Mouse (Mus musculus) embryonic facial prominence, embryonic 13.5 days (tissue): ENCODE data around the gene Klk1b1. TPM values are rescaled to one million over a fixed set of nuclear protein-coding genes. Genes with fewer than 3 reads are reported as not detected.
A peak's percentile ranks its signal among the peaks of the same experiment; 100 is the strongest.

Experiments used
- ATAC-seq: fragments of 200-750 bp; cut with Nextera tagmentation; 2 replicates; pipeline ENCODE4 v1.8.0; 2017; ENCODE audit warnings: low read depth; ENCODE audit not compliant: insufficient number of reproducible peaks, insufficient read depth, low FRiP score, low TSS enrichment
- H3K27ac ChIP-seq: fragments of 300-500 bp; sonication (generic); 2 replicates; pipeline ENCODE4 v1.5.1; 2015; ENCODE audit warnings: moderate library complexity, mild to moderate bottlenecking, inconsistent platforms
- H3K27me3 ChIP-seq: fragments of 300-500 bp; sonication (generic); 2 replicates; pipeline ENCODE4 v1.6.1; 2015; ENCODE audit warnings: mild to moderate bottlenecking, inconsistent platforms
- H3K36me3 ChIP-seq: fragments of 300-500 bp; sonication (generic); 2 replicates; pipeline ENCODE4 v1.6.1; 2015; ENCODE audit warnings: mild to moderate bottlenecking, inconsistent platforms
- H3K4me1 ChIP-seq: fragments of 300-500 bp; sonication (generic); 2 replicates; pipeline ENCODE4 v1.6.1; 2015; ENCODE audit warnings: inconsistent platforms
- H3K4me2 ChIP-seq: fragments of 300-500 bp; sonication (generic); 2 replicates; pipeline ENCODE4 v1.6.1; 2015; ENCODE audit warnings: moderate library complexity, mild to moderate bottlenecking, inconsistent platforms
- H3K4me3 ChIP-seq: fragments of 300-500 bp; sonication (generic); 2 replicates; pipeline ENCODE4 v1.5.1; 2015; ENCODE audit warnings: mild to moderate bottlenecking, inconsistent platforms
- H3K9ac ChIP-seq: fragments of 300-500 bp; sonication (generic); 2 replicates; pipeline ENCODE4 v1.6.1; 2015; ENCODE audit warnings: mild to moderate bottlenecking, inconsistent platforms
- H3K9me3 ChIP-seq: fragments of 300-500 bp; sonication (generic); 2 replicates; pipeline ENCODE4 v1.6.1; 2016; ENCODE audit warnings: inconsistent platforms
- WGBS: fragments of 180-500 bp; shearing (Covaris S2); methylation state at CpG from one replicate; pipeline ENCODE4 v1.1.7; 2015; ENCODE audit warnings: mixed read lengths; 5-methylcytosine and 5-hydroxymethylcytosine counted together
- polyA plus RNA-seq: library from polyadenylated mRNA; unstranded; fragments of >200 nt; fragmentation: Nextera tagmentation; extraction: Ambion mirVana; gene quantifications from 2 replicates; pipeline ENCODE4 v1.2.1, GENCODE M21; 2015

Gene Klk1b1
- polyA plus RNA-seq: not detected in 2 replicates

DNA sequence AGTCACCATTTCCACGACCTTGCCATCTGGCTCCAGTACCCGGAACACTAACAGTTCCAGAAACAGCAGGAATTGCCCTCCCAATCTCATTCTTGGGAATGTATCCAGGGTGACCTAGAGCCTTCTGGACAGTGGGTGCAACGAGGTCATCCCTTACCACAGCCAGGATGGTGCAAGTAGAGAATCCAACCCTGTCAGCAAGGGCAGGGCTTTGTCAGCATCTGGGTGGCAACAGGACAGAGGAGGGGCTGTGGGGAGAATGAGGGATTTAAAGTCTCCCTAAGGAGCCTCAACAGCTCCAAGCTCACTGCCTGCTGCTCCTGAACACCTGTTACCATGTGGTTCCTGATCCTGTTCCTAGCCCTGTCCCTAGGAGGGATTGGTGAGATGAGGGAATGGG is at the start of gene Klk1b1:
Gene Klk1b1 (plus strand): TSS at position 301 of the 400 bp plus-strand sequence.
- ATAC-seq: no peak
- H3K36me3 ChIP-seq: no peaks in the 10 kb centered on the region
- H3K27ac ChIP-seq: no peak within 1 kb of the TSS
- H3K9me3 ChIP-seq: no peaks in the 10 kb centered on the region
- no peak within 1 kb of the TSS for H3K4me2 ChIP-seq
- no peaks in the 10 kb centered on the region for H3K27me3 ChIP-seq
- H3K9ac ChIP-seq: no peak within 1 kb of the TSS
- WGBS: 63% methylated on average over 3 of the region's 3 CpGs
- H3K4me1 ChIP-seq: no peaks in the 10 kb centered on the region
- H3K4me3 ChIP-seq: no peak within 1 kb of the TSS

- H3K4me2 ChIP-seq: no peak overlapping the region
- H3K4me3 ChIP-seq: no peak overlapping the region
- H3K9me3 ChIP-seq: no peaks in the 10 kb centered on the region
- no peaks in the 10 kb centered on the region for H3K4me1 ChIP-seq
- no peaks in the 10 kb centered on the region for H3K27me3 ChIP-seq
- no peak overlapping the region for H3K27ac ChIP-seq
- no peak for ATAC-seq
- no peaks in the 10 kb centered on the region for H3K36me3 ChIP-seq
- 80% methylated on average over 13 of the region's 13 CpGs for WGBS
- no peak overlapping the region for H3K9ac ChIP-seq
Measured at GRCm38 (mm10) chr7:43918426-43918825, 48.1 kb upstream of the Klk1b1 start.

DNA sequence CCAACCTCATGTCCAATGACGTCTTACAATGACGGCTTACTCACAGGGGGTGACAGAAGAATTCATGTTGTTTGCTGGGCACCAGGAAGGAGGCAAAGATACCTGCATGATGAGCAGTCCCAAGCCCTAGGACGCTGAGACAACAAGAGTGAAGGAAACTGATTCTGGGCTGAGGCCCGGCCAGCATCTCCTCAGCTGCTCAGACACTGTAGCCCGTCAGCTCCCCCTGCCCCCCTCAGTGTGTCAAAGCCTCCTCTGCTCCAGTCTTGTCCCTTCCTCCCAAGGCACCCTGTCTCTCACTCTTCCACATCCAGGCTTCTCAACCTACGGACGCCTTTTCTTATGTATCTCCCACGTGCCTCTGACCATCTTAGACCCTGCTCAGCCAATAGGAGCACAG is 47.7 kb upstream of the Klk1b1 start:
- no peaks in the 10 kb centered on the region for H3K27me3 ChIP-seq
- 77% methylated on average over 8 of the region's 8 CpGs for WGBS
- H3K4me1 ChIP-seq: no peaks in the 10 kb centered on the region
- no peaks in the 10 kb centered on the region for H3K9me3 ChIP-seq
- H3K4me3 ChIP-seq: no peak overlapping the region
- no peak overlapping the region for H3K4me2 ChIP-seq
- H3K9ac ChIP-seq: no peak overlapping the region
- H3K36me3 ChIP-seq: no peaks in the 10 kb centered on the region
- ATAC-seq: no peak
- H3K27ac ChIP-seq: no peak overlapping the region

GRCm38 (mm10) chr7:43919559-43920451 is 46.7 kb upstream of the Klk1b1 start:
- peak; percentile 50; the same call in 1 of the 2 replicates for ATAC-seq
- H3K27ac ChIP-seq: no peak overlapping the region
- no peaks in the 10 kb centered on the region for H3K9me3 ChIP-seq
- H3K27me3 ChIP-seq: no peaks in the 10 kb centered on the region
- no peak overlapping the region for H3K9ac ChIP-seq
- no peak overlapping the region for H3K4me3 ChIP-seq
- no peaks in the 10 kb centered on the region for H3K36me3 ChIP-seq
- H3K4me2 ChIP-seq: no peak overlapping the region
- 28% methylated on average over 14 of the region's 14 CpGs for WGBS
- no peaks in the 10 kb centered on the region for H3K4me1 ChIP-seq

GRCm38 (mm10) chr7:43920582-43920981 is 46.0 kb upstream of the Klk1b1 start:
- H3K4me2 ChIP-seq: no peak overlapping the region
- H3K9ac ChIP-seq: no peak overlapping the region
- H3K27me3 ChIP-seq: no peaks in the 10 kb centered on the region
- no peaks in the 10 kb centered on the region for H3K9me3 ChIP-seq
- no peaks in the 10 kb centered on the region for H3K36me3 ChIP-seq
- ATAC-seq: no peak
- H3K27ac ChIP-seq: no peak overlapping the region
- 80% methylated on average over 3 of the region's 3 CpGs for WGBS
- H3K4me1 ChIP-seq: no peaks in the 10 kb centered on the region
- H3K4me3 ChIP-seq: no peak overlapping the region

DNA sequence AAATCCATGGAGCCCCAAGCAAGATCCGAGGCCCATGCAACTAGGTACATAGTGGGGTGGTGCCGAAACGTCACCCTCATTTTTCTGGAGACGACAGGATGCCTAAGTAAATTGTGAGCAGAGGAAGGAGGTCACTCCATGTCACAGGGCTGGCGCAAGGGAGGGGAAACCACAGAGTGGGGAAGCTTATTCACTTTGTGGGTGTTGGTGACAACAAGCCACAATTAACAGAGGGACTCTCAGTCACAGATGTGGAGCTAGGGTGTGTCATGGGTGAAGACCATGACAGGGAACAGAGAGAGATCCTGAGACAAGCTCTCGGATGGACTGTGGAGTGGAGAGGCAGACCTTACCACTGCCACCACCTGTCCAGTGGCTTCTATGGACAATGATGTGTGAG is 45.5 kb upstream of the Klk1b1 start:
- H3K9me3 ChIP-seq: no peaks in the 10 kb centered on the region
- H3K4me1 ChIP-seq: no peaks in the 10 kb centered on the region
- H3K36me3 ChIP-seq: no peaks in the 10 kb centered on the region
- no peak for ATAC-seq
- no peak overlapping the region for H3K27ac ChIP-seq
- 82% methylated on average over 6 of the region's 6 CpGs for WGBS
- no peak overlapping the region for H3K9ac ChIP-seq
- no peaks in the 10 kb centered on the region for H3K27me3 ChIP-seq
- H3K4me2 ChIP-seq: no peak overlapping the region
- no peak overlapping the region for H3K4me3 ChIP-seq

DNA sequence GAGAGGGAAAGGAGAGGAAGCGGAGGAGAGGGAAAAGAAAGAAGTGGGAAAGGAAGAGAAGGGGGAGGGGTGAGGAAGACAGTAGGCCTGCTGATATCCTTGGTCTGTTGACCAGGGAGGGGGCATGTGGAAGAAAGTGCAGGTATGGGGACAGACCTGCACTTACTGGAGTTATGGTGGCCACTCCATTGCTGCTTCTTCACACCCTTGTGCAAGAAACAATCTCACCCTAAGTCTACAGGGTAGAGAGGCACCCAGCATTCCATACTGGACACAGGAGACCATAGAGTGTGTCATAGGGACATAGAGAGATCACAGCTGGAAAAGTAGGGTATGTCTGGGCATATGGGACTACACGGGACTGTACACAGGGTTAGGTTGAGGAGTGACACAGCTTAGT is 44.6 kb upstream of the Klk1b1 start:
- Histone ChIP-seq H3K9ac (no peak overlapping the region), H3K27me3 (no peaks in the 10 kb centered on the region), H3K9me3 (no peaks in the 10 kb centered on the region), H3K4me2 (no peak overlapping the region), H3K4me1 (no peaks in the 10 kb centered on the region), H3K4me3 (no peak overlapping the region), H3K36me3 (no peaks in the 10 kb centered on the region), H3K27ac (no peak overlapping the region)
- ATAC-seq: no peak
- 77% methylated on average over 2 of the region's 2 CpGs for WGBS

GRCm38 (mm10) chr7:43925985-43926384 is 40.6 kb upstream of the Klk1b1 start:
- no peak for ATAC-seq
- Histone ChIP-seq H3K4me1 (no peaks in the 10 kb centered on the region), H3K9me3 (no peaks in the 10 kb centered on the region), H3K36me3 (no peaks in the 10 kb centered on the region), H3K27me3 (no peaks in the 10 kb centered on the region), H3K4me3 (no peak overlapping the region), H3K27ac (no peak overlapping the region), H3K4me2 (no peak overlapping the region), H3K9ac (no peak overlapping the region)
- WGBS: 64% methylated on average over 5 of the region's 5 CpGs

GRCm38 (mm10) chr7:43928521-43928920 is 38.0 kb upstream of the Klk1b1 start:
- no peak overlapping the region for H3K9ac ChIP-seq
- H3K9me3 ChIP-seq: no peaks in the 10 kb centered on the region
- no peaks in the 10 kb centered on the region for H3K4me1 ChIP-seq
- 52% methylated on average over 4 of the region's 4 CpGs for WGBS
- no peak overlapping the region for H3K4me3 ChIP-seq
- no peaks in the 10 kb centered on the region for H3K27me3 ChIP-seq
- no peak for ATAC-seq
- H3K27ac ChIP-seq: no peak overlapping the region
- no peak overlapping the region for H3K4me2 ChIP-seq
- H3K36me3 ChIP-seq: no peaks in the 10 kb centered on the region

GRCm38 (mm10) chr7:43932337-43932736 is 34.2 kb upstream of the Klk1b1 start:
- Histone ChIP-seq H3K9ac (no peak overlapping the region), H3K36me3 (no peaks in the 10 kb centered on the region), H3K27ac (no peak overlapping the region), H3K9me3 (no peaks in the 10 kb centered on the region), H3K27me3 (no peaks in the 10 kb centered on the region), H3K4me3 (no peak overlapping the region), H3K4me1 (no peaks in the 10 kb centered on the region), H3K4me2 (no peak overlapping the region)
- 51% methylated on average over 4 of the region's 4 CpGs for WGBS
- ATAC-seq: no peak

GRCm38 (mm10) chr7:43933440-43933839 is 33.1 kb upstream of the Klk1b1 start, which contains the start of gene Klk15:
TSS of gene Klk15 (plus strand) at chr7:43933740.
- Histone ChIP-seq H3K4me2 (no peak within 1 kb of the TSS), H3K36me3 (no peaks in the 10 kb centered on the region), H3K9me3 (no peaks in the 10 kb centered on the region), H3K4me1 (no peaks in the 10 kb centered on the region), H3K9ac (no peak within 1 kb of the TSS), H3K27me3 (no peaks in the 10 kb centered on the region), H3K27ac (no peak within 1 kb of the TSS), H3K4me3 (no peak within 1 kb of the TSS)
- no peak for ATAC-seq
- WGBS: 90% methylated on average over 3 of the region's 3 CpGs

DNA sequence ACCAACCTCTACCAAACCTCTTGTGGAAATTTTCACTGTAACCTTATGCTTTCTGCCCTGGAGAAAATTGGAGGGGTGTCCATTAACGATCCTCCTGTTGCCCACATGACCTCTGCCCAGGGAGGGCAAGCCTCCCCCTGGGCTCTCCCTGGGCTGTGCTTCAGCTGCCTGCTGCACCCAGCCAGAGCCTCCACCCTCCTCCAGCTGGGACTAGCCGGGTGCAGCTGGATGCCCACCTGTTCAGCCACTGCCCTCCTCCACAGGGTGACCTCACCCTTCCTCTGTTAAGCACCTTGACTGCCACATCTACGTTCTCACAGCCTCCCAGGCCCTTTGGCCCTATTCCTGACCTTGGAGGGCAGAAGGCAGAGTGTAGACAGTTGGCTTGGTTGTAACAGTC is 31.8 kb upstream of the Klk1b1 start:
- H3K27ac ChIP-seq: no peak overlapping the region
- H3K4me3 ChIP-seq: no peak overlapping the region
- H3K4me2 ChIP-seq: no peak overlapping the region
- H3K27me3 ChIP-seq: no peaks in the 10 kb centered on the region
- WGBS: 56% methylated on average over 3 of the region's 3 CpGs
- ATAC-seq: no peak
- H3K9me3 ChIP-seq: no peaks in the 10 kb centered on the region
- H3K9ac ChIP-seq: no peak overlapping the region
- no peaks in the 10 kb centered on the region for H3K4me1 ChIP-seq
- no peaks in the 10 kb centered on the region for H3K36me3 ChIP-seq
